Mouse (Mus musculus) CH12.LX (cell line): ENCODE measurements around the gene Tmem234.

Source experiments
- CHD1 ChIP-seq: IDR thresholded peaks from 2 replicates; pipeline ENCODE4 v1.6.1; 2012; ENCODE audit warnings: low read depth, low read length, improper control_type of control experiment, inconsistent platforms
- CTCF ChIP-seq, 2 experiments: IDR thresholded peaks in 1 of 2; conservative IDR thresholded peaks in 1 of 2; 2 replicates each; pipeline ENCODE4 v1.5.1; 2011 to 2012; ENCODE audit warnings: low read depth in 2 of 2, low read length in 2 of 2, improper control_type of control experiment in 1 of 2, inconsistent platforms in 1 of 2, mild to moderate bottlenecking in 1 of 2, moderate library complexity in 1 of 2
- E2F4 ChIP-seq: IDR thresholded peaks from 2 replicates; pipeline ENCODE4 v1.6.1; 2011; ENCODE audit warnings: low read depth, low read length, improper control_type of control experiment; ENCODE audit not compliant: insufficient replicate concordance
- EP300 ChIP-seq: IDR thresholded peaks from 2 replicates; pipeline ENCODE4 v1.6.1; 2011; ENCODE audit warnings: low read length, improper control_type of control experiment
- MAFK ChIP-seq: IDR thresholded peaks from 2 replicates; pipeline ENCODE4 v1.6.1; 2011; ENCODE audit warnings: low read length, improper control_type of control experiment; ENCODE audit not compliant: insufficient replicate concordance
- NELFE ChIP-seq: IDR thresholded peaks from 2 replicates; pipeline ENCODE4 v1.6.1; 2011; ENCODE audit warnings: low read depth, low read length, improper control_type of control experiment
- POLR2A ChIP-seq: IDR thresholded peaks from 2 replicates; pipeline ENCODE4 v1.6.1; 2011; ENCODE audit warnings: low read depth, mild to moderate bottlenecking, improper control_type of control experiment, low read length
- POLR2AphosphoS2 ChIP-seq: IDR thresholded peaks from 2 replicates; pipeline ENCODE4 v1.6.1; 2011; ENCODE audit warnings: low read depth, low read length, improper control_type of control experiment
- USF1 ChIP-seq: IDR thresholded peaks from 2 replicates; pipeline ENCODE4 v1.6.1; 2014; ENCODE audit warnings: low read depth, mild to moderate bottlenecking, inconsistent platforms, low read length, improper control_type of control experiment
- USF2 ChIP-seq: conservative IDR thresholded peaks from 2 replicates; pipeline ENCODE4 v1.6.1; 2011; ENCODE audit warnings: low read depth, low read length, improper control_type of control experiment

- no peak for TF ChIP-seq CHD1
- no peak for TF ChIP-seq E2F4
- TF ChIP-seq POLR2AphosphoS2: no peak
- TF ChIP-seq CTCF (conservative IDR thresholded peaks at IDR 0.05 in 1 of 2, IDR thresholded peaks at IDR 0.05 in 1 of 2; ENCODE audit: low read depth in 2 of 2, low read length in 2 of 2): no peak
- TF ChIP-seq EP300: no peak
- no peak; the same call in 1 of the 2 replicates for TF ChIP-seq NELFE
- TF ChIP-seq MAFK: no peak
- no peak for TF ChIP-seq POLR2A
- no peak for TF ChIP-seq USF2
- no peak for TF ChIP-seq USF1
These were observed 20.2 kb downstream of the Tmem234 start for GRCm38 (mm10) chr4:129620419-129621282.
